Mouse (Mus musculus): ENCODE results near the gene Dapk2.

Gene Dapk2

GRCm38 (mm10) chr9:66194003-66194402 lies 36.0 kb downstream of the Dapk2 start:
- peak; percentile 48 to 59 for DNase-seq

- DNase-seq: no peak
Measured at GRCm38 (mm10) chr9:66196561-66196960, 38.5 kb downstream of the Dapk2 start.

- peak in 1 of 2 experiments; percentile 54 for DNase-seq
Measured at GRCm38 (mm10) chr9:66198533-66198932, 40.5 kb downstream of the Dapk2 start.

- DNase-seq: no peak
Measured at GRCm38 (mm10) chr9:66199657-66200410, 41.8 kb downstream of the Dapk2 start.

GRCm38 (mm10) chr9:66200411-66200789 lies 42.4 kb downstream of the Dapk2 start:
- DNase-seq: no peak

- DNase-seq: no peak
Measured at GRCm38 (mm10) chr9:66201665-66202064, 43.6 kb downstream of the Dapk2 start.

- DNase-seq: no peak
Measured at GRCm38 (mm10) chr9:66202463-66202862, 44.4 kb downstream of the Dapk2 start.

- peak; percentile 50 to 61 for DNase-seq
Measured at GRCm38 (mm10) chr9:66205702-66206101, 47.7 kb downstream of the Dapk2 start.

GRCm38 (mm10) chr9:66206825-66207224 lies 48.8 kb downstream of the Dapk2 start:
- peak; percentile 65 to 80 for DNase-seq

GRCm38 (mm10) chr9:66211420-66211819 lies 53.4 kb downstream of the Dapk2 start:
- DNase-seq: no peak

- no peak for DNase-seq
Measured at GRCm38 (mm10) chr9:66212088-66212487, 54.1 kb downstream of the Dapk2 start.

GRCm38 (mm10) chr9:66212802-66213201 lies 54.8 kb downstream of the Dapk2 start:
- no peak for DNase-seq

GRCm38 (mm10) chr9:66213386-66214032 lies 55.5 kb downstream of the Dapk2 start:
- DNase-seq: no peak

GRCm38 (mm10) chr9:66215551-66215950 lies 57.5 kb downstream of the Dapk2 start:
- DNase-seq: no peak

- no peak for DNase-seq
Measured at GRCm38 (mm10) chr9:66217970-66218369, 59.9 kb downstream of the Dapk2 start.

GRCm38 (mm10) chr9:66218917-66219725 lies 61.1 kb downstream of the Dapk2 start:
- DNase-seq: peak; percentile 72 to 81

GRCm38 (mm10) chr9:66223872-66224271 lies 65.8 kb downstream of the Dapk2 start:
- no peak for DNase-seq

GRCm38 (mm10) chr9:66225737-66226485 lies 67.9 kb downstream of the Dapk2 start:
- DNase-seq: no peak

GRCm38 (mm10) chr9:66228456-66229151 lies 70.6 kb downstream of the Dapk2 start:
- DNase-seq: no peak

GRCm38 (mm10) chr9:66231820-66232479 lies 73.9 kb downstream of the Dapk2 start:
- DNase-seq: peak; percentile 24 to 43

- no peak for DNase-seq
Measured at GRCm38 (mm10) chr9:66236615-66237014, 78.6 kb downstream of the Dapk2 start.

GRCm38 (mm10) chr9:66237742-66238141 lies 79.7 kb downstream of the Dapk2 start:
- no peak for DNase-seq

Data from cerebellum, postnatal 14 days (tissue).